Mouse (Mus musculus) hematopoietic stem cell, adult 5-6 weeks (primary cell): ENCODE results near the gene Olfr986. TPM values are rescaled to one million over a fixed set of nuclear protein-coding genes. Genes with fewer than 3 reads are reported as not detected.

ENCODE experiments used
- ATAC-seq, 2 experiments: fragments of 125-278 bp in 1 of 2; replicated peaks in 1 of 2; 2 replicates each; pipeline ENCODE4 v1.8.0; 2016 to 2017; ENCODE audit warnings: inconsistent platforms in 2 of 2, mild to moderate bottlenecking in 2 of 2, moderate number of reproducible peaks in 2 of 2, low read depth in 1 of 2, moderate TSS enrichment in 1 of 2; ENCODE audit not compliant: low FRiP score in 2 of 2, poor library complexity in 2 of 2, severe bottlenecking in 2 of 2, insufficient read depth in 1 of 2, low TSS enrichment in 1 of 2
- total RNA-seq: library from RNA; stranded (forward); fragments of 172-1452, 232-1000 nt; gene quantifications from 2 replicates; pipeline ENCODE4 v1.2.3, GENCODE M21; 2017

The Olfr986 gene
- total RNA-seq, 1 experiment from 2014 or later, result not detected

DNA sequence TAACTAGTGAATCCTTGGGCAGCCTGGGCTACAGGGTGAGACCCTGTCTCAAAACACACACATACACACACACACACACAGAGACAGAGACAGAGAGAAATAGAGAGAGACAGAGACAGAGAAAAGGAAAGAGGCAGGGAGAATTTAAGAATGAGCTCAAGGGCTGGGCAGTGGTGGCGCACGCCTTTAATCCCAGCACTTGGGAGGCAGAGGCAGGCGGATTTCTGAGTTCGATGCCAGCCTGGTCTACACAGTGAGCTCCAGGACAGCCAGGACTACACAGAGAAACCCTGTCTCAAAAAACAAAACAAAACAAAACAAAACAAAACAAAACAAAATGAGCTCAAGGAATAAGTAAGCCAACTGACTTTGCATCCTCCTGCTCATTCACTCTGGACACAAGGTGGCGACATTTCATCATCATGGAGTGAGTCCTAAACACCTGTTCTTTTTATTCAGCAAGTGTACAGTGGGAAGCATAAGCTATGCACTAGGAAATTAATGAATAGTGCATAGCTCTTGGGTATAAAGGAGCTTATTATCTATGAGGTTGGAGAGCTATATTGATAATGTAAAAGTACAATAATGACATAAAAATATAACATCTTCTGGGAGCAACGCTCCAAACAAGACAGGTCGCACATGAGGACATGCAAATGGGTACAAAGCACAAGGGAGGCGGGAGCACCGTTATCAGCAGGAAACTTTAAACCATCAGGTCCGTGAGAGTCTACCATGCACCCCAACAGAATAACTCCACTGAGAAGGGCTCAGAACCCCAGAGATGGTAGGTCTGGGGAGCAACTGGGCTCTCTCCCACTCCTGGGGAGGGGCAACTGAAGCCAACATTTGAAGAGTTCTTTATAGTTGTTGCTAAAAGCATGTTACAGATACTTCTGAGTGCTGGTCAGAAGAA is 47.4 kb downstream of the Olfr986 start:
- peak; percentile 81 to 82; a peak in 3 of 4 replicates for ATAC-seq

DNA sequence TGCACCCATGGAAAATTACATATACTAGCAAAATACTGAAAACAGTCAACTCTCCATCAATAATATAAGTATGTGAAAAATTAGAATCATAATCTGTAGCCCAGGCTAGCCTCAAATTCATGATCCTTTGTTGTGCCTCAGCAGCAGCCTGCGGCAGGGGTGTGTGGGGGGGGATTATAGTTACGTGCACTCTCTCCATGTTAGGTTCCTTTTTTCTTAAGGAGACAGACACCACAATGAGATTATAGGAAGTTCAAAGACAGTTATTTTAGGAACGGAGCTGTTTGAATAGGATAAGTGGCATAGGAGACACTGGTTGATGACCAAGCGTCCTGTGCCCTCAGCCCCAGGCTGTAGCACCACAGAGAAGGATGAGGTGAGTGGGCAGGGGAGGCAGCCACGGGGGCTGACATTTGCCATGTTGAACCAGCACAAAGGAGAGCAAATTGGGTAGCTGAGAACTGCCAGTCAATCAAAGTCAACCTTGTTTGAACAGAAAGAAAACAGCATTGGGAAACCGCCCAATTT is 48.1 kb downstream of the Olfr986 start:
- ATAC-seq, result peak; percentile 66 to 75

DNA sequence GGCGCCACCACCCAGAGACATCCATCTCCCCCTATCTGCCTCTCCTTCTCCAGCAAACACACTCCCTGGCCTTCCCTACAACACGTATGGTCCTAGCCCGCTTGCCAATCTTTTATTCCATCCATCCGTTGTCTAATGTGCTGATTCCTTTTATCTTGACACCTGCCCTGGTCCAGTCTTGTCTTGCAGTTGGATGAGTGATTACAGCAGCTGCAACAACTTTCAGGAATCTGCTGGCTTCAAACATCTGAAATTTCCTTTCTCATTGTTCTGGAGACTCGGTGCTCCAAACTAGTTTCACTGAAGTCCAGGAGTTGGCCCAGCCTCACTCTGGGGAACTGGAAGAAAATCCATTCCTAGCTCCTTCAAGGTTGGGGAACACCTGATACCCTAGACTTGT is 48.8 kb downstream of the Olfr986 start:
- no peak for ATAC-seq

GRCm38 (mm10) chr9:40231019-40231418 is 50.3 kb downstream of the Olfr986 start:
- ATAC-seq, result no peak

GRCm38 (mm10) chr9:40234233-40235072 is 53.7 kb downstream of the Olfr986 start:
- no peak for ATAC-seq

GRCm38 (mm10) chr9:40235220-40235619 is 54.5 kb downstream of the Olfr986 start:
- ATAC-seq, result no peak

Other genes with a start within 250 kb of the Olfr986 start
- gene Olfr974, start 243.4 kb upstream of the Olfr986 start, total RNA-seq, result not detected in 2 replicates
- gene Olfr975, start 228.9 kb upstream of the Olfr986 start, total RNA-seq, result not detected in 2 replicates
- not detected in 2 replicates for gene Olfr976, start 219.8 kb upstream of the Olfr986 start, total RNA-seq
- not detected in 2 replicates for gene Olfr978, start 188.8 kb upstream of the Olfr986 start, total RNA-seq
- not detected in 2 replicates for gene Olfr979, start 177.5 kb upstream of the Olfr986 start, total RNA-seq
- not detected in 2 replicates for gene Olfr980, start 171.3 kb upstream of the Olfr986 start, total RNA-seq
- gene Olfr981, start 159.5 kb upstream of the Olfr986 start, total RNA-seq, result not detected in 2 replicates
- gene Olfr982, start 107.1 kb upstream of the Olfr986 start, total RNA-seq, result not detected in 2 replicates
- not detected in 2 replicates for gene Olfr983, start 87.3 kb upstream of the Olfr986 start, total RNA-seq
- gene Olfr984, start 66.7 kb upstream of the Olfr986 start, total RNA-seq, result not detected in 2 replicates
- not detected in 2 replicates for gene Olfr985, start 50.7 kb upstream of the Olfr986 start, total RNA-seq
- not detected in 2 replicates for gene Tmem225, start 32.8 kb upstream of the Olfr986 start, total RNA-seq
- 5.3 and 5.4 TPM in 2 replicates for gene Zfp202, start 11.4 kb downstream of the Olfr986 start, total RNA-seq
- 1.5 and 2.9 TPM in 2 replicates for gene Scn3b, start 88.3 kb downstream of the Olfr986 start, total RNA-seq